Mouse (Mus musculus): ENCODE measurements around the gene Sec14l1.

DNA sequence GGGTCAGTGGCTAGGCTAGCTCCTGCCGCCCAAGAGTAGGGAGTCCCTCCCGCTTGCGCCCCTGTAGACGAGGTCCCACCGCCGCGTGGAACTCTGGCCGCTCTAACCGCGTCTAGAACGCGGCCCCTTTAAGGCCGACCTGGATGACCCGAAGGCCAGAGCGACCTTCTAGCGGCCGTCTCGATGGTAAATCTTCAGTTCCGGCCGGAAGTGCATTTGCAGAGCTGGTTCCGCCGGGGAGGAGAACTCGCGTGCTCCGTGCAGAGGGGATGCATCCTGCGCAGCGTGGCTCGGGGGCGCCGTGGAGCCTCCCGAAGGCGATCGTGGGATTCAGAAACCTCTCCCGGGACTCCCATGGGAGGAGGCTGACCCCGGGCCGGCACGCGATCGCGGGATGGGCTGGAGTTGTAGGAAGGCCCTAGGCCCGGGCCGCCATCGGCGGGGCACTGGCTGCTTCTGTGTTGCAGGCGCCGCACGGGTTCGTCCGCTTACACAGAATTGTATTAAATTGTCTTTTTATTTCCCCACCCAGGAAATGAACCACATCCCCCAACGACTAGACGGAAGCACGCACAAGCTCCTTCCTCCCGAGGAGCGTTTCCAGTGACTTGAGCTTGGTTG lies 38.3 kb upstream of the Sec14l1 start:
- TF ChIP-seq CTCF (conservative IDR thresholded peaks at IDR 0.05; ENCODE audit: insufficient read depth, insufficient read length, low read depth, low read length), result no peak
- TF ChIP-seq POLR2A (IDR thresholded peaks at IDR 0.05; ENCODE audit: low read depth, low read length), result peak; percentile 43

All from kidney, adult 2 months (tissue).